Mouse (Mus musculus): ENCODE data around the gene Ncapd2. TPM values are rescaled to one million over a fixed set of nuclear protein-coding genes. Genes with fewer than 3 reads are reported as not detected.

Ncapd2 gene
- total RNA-seq, 2 experiments from 2014 or later, result 8.0 to 13.7 TPM

DNA sequence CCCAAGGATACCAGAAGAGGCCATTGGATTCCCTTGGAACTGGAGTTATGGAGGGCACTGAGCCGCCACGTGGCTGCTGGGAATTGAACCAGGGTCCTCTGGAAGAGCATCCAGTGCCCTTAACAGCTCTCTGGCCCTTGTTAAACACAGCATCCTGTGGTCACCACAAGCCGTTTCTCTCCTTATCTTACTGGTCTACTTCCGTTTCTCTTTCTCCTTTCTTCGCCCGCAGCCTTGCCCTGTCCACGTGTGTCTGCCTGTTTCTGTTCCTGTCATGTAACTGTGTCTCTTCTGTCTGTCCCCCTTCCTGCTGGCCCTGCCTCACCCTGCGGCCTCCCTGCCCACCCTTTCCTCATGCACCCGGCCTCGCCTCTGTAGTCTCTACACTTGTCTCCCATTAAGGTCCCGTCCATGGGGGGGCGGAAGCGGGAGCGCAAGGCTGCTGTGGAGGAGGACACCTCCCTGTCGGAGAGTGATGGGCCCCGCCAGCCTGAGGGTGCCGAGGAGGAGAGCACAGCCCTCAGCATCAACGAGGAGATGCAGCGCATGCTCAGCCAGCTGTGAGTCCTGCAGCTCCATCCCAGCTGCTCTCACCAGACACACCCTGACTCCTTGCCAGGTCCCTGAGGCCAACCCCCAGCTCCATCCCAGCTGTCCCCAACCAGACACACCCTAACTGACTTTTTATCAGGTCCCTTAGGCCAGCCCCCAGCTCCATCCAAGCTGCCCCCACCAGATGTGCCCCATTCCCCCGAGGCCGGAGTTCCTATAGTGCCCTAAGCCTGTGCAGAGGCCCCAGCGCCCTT, 39.1 kb downstream of the Ncapd2 start:
- intact Hi-C loops (cut with DNase I), result loop anchor here (5.0 kb wide), 1 partner anchor 120 kb away; no protein-coding TSS in a partner anchor
- peak; percentile 67 to 72 for DNase-seq

DNA sequence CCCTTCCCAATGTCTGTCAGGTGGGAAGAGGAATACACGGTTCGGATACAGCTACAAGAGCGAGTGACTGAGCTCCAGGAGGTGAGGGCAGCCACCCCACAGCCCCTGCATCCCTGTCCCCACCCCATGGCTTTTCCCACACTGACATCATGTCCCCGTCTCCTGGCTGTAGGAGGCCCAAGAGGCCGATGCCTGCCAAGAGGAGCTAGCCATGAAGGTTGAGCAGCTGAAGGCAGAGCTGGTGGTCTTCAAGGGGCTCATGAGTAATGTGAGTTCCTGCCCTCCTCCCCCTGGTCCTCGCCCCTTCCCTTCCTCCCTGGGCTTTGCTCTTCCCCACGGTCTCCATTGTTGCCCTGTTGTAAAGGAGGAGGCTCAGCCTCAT, 41.9 kb downstream of the Ncapd2 start:
- intact Hi-C loops (cut with DNase I), result no loop called here
- DNase-seq, result no peak

GRCm38 (mm10) chr6:125148926-125149568, 42.5 kb downstream of the Ncapd2 start:
- DNase-seq, result peak; percentile 73 to 80
- intact Hi-C loops (cut with DNase I), result no loop called here

GRCm38 (mm10) chr6:125148251-125148925, 43.1 kb downstream of the Ncapd2 start:
- DNase-seq, result peak; percentile 55 to 62
- intact Hi-C loops (cut with DNase I), result no loop called here

GRCm38 (mm10) chr6:125147329-125147728, 44.2 kb downstream of the Ncapd2 start:
- intact Hi-C loops (cut with DNase I), result no loop called here
- no peak for DNase-seq

DNA sequence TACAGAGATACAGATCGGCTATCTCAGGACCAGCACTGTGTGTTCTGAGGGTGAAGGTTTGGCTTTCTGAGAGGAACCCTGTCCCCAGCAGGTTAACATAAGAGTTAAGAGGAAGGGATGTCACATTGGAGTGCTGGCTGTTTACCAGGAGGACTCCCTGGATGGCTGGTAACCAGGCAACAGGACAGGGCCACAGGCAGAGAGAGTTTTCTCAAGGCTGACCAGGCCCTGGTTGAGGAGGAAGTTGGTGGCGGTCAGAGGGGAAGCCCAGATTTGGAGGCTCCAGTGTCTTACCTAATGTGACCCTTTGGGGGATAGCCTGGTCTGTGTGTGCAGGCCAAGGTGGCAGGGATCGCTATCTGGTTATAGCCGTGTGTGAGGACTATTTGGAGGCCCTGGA, 44.7 kb downstream of the Ncapd2 start:
- intact Hi-C loops (cut with DNase I), result no loop called here
- DNase-seq, result peak in 1 of 2 experiments; percentile 37

- intact Hi-C loops (cut with DNase I), result no loop called here
These were observed 45.4 kb downstream of the Ncapd2 start for GRCm38 (mm10) chr6:125146148-125146547.

DNA sequence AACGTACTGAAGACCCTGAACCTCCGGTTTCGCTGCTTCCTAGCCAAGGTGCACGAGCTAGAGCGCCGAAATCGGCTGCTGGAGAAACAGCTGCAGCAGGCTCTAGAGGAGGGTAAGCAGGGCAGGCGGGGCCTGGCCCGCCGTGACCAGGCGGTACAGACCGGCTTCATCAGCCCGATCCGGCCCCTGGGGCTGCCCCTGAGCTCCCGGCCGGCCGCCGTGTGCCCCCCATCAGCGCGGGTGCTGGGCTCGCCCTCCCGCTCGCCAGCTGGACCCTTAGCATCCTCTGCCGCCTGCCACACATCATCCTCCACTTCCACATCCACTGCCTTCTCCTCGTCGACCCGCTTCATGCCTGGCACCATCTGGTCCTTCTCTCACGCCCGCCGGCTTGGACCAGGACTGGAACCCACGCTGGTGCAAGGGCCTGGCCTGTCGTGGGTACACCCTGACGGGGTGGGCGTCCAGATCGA, 46.0 kb downstream of the Ncapd2 start:
- intact Hi-C loops (cut with DNase I), result no loop called here
- DNase-seq, result no peak

More at GRCm38 (mm10) chr6:125146148-125146547, 45.4 kb downstream of the Ncapd2 start:
- DNase-seq, result no peak

GRCm38 (mm10) chr6:125145001-125145400, 46.5 kb downstream of the Ncapd2 start, which contains the start of gene Iffo1:
Gene Iffo1, plus strand, starts transcription at chr6:125145241.
- intact Hi-C loops (cut with DNase I), result no loop called here

GRCm38 (mm10) chr6:125143904-125144303, 47.6 kb downstream of the Ncapd2 start:
- DNase-seq, result no peak

More at GRCm38 (mm10) chr6:125145001-125145400, 46.5 kb downstream of the Ncapd2 start, which contains the start of gene Iffo1:
- DNase-seq, result peak; percentile 77 to 87

GRCm38 (mm10) chr6:125143128-125143527, 48.4 kb downstream of the Ncapd2 start:
- DNase-seq, result no peak
- intact Hi-C loops (cut with DNase I), result no loop called here

More at GRCm38 (mm10) chr6:125143904-125144303, 47.6 kb downstream of the Ncapd2 start:
- intact Hi-C loops (cut with DNase I), result no loop called here

DNA sequence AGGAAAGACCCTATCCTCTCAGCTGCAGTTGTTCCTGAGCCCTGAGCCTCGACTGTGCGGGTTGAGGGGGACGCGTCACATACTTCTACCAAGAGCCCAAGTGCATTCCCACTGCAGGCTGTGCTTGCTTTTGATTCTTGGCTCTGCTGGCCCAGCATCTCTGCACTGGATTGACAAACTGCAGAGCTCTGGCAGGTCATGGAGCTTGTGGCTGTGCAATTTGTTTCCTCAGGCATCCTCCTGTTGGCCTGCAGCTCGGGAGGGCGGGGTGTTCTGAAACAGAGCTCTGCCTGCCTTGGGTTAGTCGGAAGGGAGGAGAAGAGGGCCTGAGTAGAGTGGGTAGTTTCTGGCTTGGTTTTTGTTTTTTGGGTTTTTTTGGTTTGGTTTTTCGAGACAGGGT, 49.1 kb downstream of the Ncapd2 start:
- intact Hi-C loops (cut with DNase I), result no loop called here
- no peak for DNase-seq

GRCm38 (mm10) chr6:125139747-125140146, 51.8 kb downstream of the Ncapd2 start:
- intact Hi-C loops (cut with DNase I), result loop anchor here (5.0 kb wide), 1 partner anchor 37 kb away; no protein-coding TSS in a partner anchor
- DNase-seq, result no peak

DNA sequence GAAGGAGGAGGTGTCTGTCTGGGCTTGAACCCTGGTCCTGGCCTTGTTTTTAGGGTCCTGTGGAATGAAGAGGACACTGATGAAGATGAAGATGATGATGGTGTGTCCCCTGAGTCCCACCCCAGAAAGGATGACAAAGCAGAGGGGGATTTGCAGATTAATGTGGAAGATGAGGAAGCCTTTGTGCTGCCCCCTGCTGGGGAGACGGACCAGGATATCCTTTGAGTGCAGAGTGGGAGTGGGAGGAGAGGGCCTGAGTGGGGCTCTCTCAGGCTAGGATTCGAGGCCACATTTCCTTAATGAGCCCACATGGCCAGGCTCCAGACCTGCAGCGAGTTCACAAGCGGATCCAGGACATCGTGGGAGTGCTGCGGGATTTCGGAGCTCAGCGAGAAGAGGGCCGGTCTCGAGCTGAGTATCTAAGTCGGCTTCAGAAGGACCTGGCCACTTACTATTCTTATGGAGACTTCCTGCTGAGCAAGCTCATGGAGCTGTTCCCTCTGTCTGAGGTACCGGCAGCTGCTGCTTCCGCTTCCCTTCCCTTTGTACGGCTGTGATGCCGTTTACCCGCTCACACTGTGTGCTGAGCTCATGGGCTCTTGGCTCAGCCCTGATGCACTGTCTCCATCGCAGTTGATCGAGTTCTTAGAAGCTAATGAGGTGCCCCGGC, 54.4 kb downstream of the Ncapd2 start:
- intact Hi-C loops (cut with DNase I), result loop anchor here (5.0 kb wide), 1 partner anchor 35 kb away; no protein-coding TSS in a partner anchor
- DNase-seq, result no peak

DNA sequence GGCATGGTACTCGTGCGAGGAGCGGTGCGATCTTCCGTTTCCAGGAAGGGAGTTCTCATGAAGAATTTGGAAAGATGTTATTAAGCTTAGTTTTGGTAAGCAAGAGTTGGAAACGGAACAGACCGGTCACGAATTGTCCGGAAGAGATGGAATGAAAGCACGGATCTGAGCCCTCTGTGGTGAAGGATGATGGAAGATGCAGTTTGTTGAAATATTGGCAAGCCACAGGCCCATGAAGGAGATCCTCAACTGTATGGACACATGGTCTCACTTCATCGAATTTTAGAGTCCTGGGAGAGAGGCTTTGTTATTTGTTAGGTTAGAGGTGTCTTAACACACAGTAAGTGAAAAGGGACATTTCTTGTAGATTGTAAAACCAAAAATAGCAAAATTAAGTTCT, 59.0 kb downstream of the Ncapd2 start:
- intact Hi-C loops (cut with DNase I), result loop anchor here (5.0 kb wide), 1 partner anchor 90 kb away; no protein-coding TSS in a partner anchor
- no peak for DNase-seq

DNA sequence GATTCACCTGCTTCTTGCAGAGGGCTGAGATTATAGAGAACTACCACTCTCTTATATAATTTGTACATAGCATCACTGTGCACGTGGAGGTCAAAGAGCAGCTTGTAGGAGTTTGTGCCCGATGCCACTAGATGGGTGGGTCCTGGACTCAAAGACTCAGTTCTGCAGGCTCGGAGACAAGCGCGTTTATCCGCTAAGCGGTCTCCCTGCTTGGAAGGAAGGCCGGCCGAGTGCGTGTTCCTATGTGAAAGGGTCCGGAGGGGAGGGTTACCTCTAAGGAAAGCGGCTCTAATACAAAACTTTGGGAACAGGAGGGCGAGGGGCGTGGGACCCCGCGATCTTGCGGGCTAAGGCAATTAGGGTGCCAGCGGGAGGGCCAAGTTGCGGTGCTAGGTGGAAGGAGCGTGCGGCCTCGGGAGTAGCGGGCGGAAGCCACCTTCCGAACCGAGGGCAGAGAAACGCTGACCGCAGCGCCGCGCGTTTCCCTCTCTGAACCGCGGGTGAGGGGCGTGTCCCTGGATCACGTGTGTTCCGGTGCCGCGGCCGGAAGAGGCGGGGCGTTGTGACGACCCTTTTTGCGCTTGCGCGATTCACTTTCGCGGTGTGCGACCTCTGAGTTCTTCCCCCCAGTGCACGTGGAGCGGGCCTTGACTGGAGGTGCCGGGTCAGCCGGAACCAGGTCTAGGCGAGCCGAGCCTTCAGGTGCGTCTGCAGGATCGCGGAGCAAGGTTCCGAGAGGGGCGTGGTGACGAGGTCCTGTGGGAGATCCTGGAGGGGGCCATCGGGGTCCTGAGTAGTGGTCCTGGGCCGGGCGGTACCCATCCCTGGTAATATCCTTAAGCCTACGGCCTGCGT, 60.0 kb downstream of the Ncapd2 start, which contains the start of gene Nop2:
Gene Nop2 (plus strand): TSS at position 608 of the 855 bp plus-strand sequence.
- intact Hi-C loops (cut with DNase I), result loop anchor here (5.0 kb wide), 1 partner anchor 89 kb away; no protein-coding TSS in a partner anchor
- DNase-seq, result peak; percentile 79 to 81

DNA sequence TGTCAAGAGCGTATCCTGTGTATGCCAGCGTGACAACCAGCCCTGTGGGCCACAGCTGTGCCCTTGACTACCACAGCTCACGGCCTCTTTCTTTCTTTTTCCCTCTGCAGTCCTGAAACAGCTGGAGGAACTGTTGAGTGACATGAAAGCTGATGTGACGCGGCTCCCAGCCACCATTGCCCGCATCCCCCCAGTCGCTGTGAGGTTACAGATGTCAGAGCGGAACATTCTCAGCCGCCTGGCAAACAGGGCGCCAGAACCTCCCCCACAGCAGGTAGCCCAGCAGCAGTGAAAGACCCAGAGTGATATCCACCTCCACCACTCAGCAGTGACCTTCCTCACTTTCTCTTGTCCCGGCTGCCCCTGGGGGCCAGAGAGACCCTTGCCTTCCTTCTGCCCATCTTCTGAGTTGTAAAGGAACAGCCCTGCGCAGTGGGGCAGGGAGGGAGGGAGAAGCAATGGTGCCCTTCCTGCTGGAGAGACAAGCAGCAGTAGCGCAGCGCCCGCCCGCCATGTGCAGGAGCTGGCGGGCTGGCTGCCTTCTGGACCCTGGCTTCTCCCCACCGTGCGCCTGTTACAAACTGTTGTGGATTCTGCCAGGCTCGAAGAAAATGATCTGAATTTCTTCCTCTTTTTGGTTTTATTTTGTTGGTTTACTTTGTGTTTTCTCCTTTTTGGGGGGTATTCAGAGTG, 61.6 kb downstream of the Ncapd2 start:
- intact Hi-C loops (cut with DNase I), result loop anchor here (5.0 kb wide), 1 partner anchor 88 kb away; no protein-coding TSS in a partner anchor
- no peak for DNase-seq

DNA sequence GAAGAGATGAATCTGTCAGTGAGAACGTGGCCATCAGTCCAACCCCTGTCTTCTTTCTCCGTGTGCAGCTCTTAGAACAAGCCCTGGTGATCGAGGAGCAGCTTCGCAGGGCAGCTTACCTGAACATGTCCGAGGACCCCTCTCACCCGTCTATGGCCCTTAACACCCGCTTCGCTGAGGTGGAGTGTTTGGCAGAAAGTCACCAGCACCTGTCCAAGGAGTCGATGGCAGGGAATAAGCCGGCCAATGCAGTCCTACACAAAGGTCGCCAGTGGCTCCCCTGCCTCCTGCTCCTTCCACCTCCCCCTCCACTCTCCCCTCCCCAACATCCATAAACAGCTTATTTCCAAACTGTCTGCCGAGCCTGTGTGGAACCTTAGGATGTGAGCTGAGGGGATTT, 62.8 kb downstream of the Ncapd2 start:
- intact Hi-C loops (cut with DNase I), result no loop called here
- DNase-seq, result no peak

Data from gastrocnemius, postnatal 36 days (tissue).